Mouse (Mus musculus): ENCODE measurements around the gene Pdpn.

DNA sequence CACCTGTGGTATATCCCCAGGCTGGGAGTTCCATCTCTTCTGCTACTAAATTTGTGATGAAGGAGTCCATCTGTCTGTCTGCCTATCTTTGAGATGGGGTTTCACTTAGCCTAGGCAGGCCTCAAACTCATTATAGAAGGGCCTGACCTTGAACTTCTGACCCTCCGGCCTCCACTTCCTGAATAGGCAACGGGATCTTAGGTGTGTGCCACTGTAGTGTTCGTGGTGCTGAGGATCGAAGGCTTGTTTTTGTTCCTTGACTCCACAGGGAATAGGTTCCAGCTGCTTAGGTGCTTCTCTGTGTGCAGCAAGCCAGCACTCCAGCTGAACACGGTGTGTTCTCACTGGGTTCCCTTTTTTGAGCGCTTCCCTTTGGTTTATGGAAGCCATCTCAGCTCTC lies 13.9 kb upstream of the Pdpn start:
- no peak for TF ChIP-seq POLR2A (IDR thresholded peaks at IDR 0.05; ENCODE audit: borderline replicate concordance, extremely low read depth, low read depth, low read length)
- TF ChIP-seq CTCF (IDR thresholded peaks at IDR 0.05; ENCODE audit: insufficient read depth, low read length): no peak
